Mouse (Mus musculus) inflammation-experienced regulatory T-cells, adult 6 months (primary cell): ENCODE measurements around the gene Dmc1. TPM values are rescaled to one million over a fixed set of nuclear protein-coding genes. Genes with fewer than 3 reads are reported as not detected.

Source experiments
- ATAC-seq: one replicate; pipeline ENCODE4 v1.8.0; 2017
- polyA plus RNA-seq, 3 experiments: library from polyadenylated mRNA; unstranded; fragments of 100-300 nt; shearing (Covaris generic); gene quantifications; one replicate each; pipeline ENCODE4 v1.2.1; 2017

Gene Dmc1
- polyA plus RNA-seq, 3 experiments from 2014 or later: not detected

GRCm38 (mm10) chr15:79562417-79562816 is 42.5 kb downstream of the Dmc1 start:
- no peak for ATAC-seq

GRCm38 (mm10) chr15:79559649-79560048 is 45.3 kb downstream of the Dmc1 start:
- no peak for ATAC-seq

GRCm38 (mm10) chr15:79552566-79552965 is 52.3 kb downstream of the Dmc1 start:
- no peak for ATAC-seq

GRCm38 (mm10) chr15:79548226-79548625 is 56.7 kb downstream of the Dmc1 start:
- ATAC-seq: no peak

GRCm38 (mm10) chr15:79547289-79547820 is 57.6 kb downstream of the Dmc1 start:
- no peak for ATAC-seq

GRCm38 (mm10) chr15:79546410-79547288 is 58.3 kb downstream of the Dmc1 start, which contains the start of gene Ddx17:
Gene Ddx17 (minus strand): TSS chr15:79546741.
- ATAC-seq: peak; percentile 93

- peak; percentile 20 for ATAC-seq
These were observed 58.9 kb downstream of the Dmc1 start for GRCm38 (mm10) chr15:79545921-79546399.

GRCm38 (mm10) chr15:79545496-79545895 is 59.4 kb downstream of the Dmc1 start:
- no peak for ATAC-seq

- ATAC-seq: no peak
These were observed 60.9 kb downstream of the Dmc1 start for GRCm38 (mm10) chr15:79543968-79544367.

- ATAC-seq: no peak
These were observed 71.1 kb downstream of the Dmc1 start for GRCm38 (mm10) chr15:79533796-79534195.

GRCm38 (mm10) chr15:79529935-79530334 is 75.0 kb downstream of the Dmc1 start:
- no peak for ATAC-seq

GRCm38 (mm10) chr15:79527991-79528639 is 76.8 kb downstream of the Dmc1 start:
- ATAC-seq: no peak

- ATAC-seq: no peak
These were observed 77.7 kb downstream of the Dmc1 start for GRCm38 (mm10) chr15:79527192-79527591.

- no peak for ATAC-seq
These were observed 78.7 kb downstream of the Dmc1 start for GRCm38 (mm10) chr15:79525979-79526768.

- ATAC-seq: no peak
These were observed 79.3 kb downstream of the Dmc1 start for GRCm38 (mm10) chr15:79525564-79525963.

GRCm38 (mm10) chr15:79519400-79520220 is 85.3 kb downstream of the Dmc1 start:
- no peak for ATAC-seq

GRCm38 (mm10) chr15:79518571-79518970 is 86.3 kb downstream of the Dmc1 start:
- ATAC-seq: no peak

- ATAC-seq: no peak
These were observed 87.2 kb downstream of the Dmc1 start for GRCm38 (mm10) chr15:79517710-79518109.

GRCm38 (mm10) chr15:79516171-79517096 is 88.5 kb downstream of the Dmc1 start, which contains the start of gene Kdelr3:
Gene Kdelr3 (plus strand): TSS chr15:79516411.
- no peak for ATAC-seq

- no peak for ATAC-seq
These were observed 91.0 kb downstream of the Dmc1 start for GRCm38 (mm10) chr15:79513940-79514339.
